Mouse (Mus musculus): ENCODE data around the gene Dcaf12. TPM values are rescaled to one million over a fixed set of nuclear protein-coding genes. Genes with fewer than 3 reads are reported as not detected.

Gene Dcaf12
- 88.9 and 101 TPM in 2 replicates for polyA plus RNA-seq (2015; fragmentation: Nextera tagmentation; extraction: Ambion mirVana)

GRCm38 (mm10) chr4:41314141-41315129, at the start of gene Dcaf12:
TSS of gene Dcaf12 (minus strand) at chr4:41314889.
- Histone ChIP-seq H3K4me1 (replicated peaks; ENCODE audit: control insufficient read depth, insufficient read depth, low read length) (peaks cover 24% of the 10 kb centered on the region), H3K36me3 (ENCODE audit: control insufficient read depth, insufficient read depth) (peaks cover 11% of the 10 kb centered on the region), H3K4me2 (ENCODE audit: low read length) (peak within 1 kb of the TSS; percentile 90), H3K27me3 (replicated peaks; ENCODE audit: control insufficient read depth, insufficient read depth, low read length) (no peaks in the 10 kb centered on the region), H3K4me3 (replicated peaks; ENCODE audit: low read length) (peak within 1 kb of the TSS; percentile 100), H3K9ac (replicated peaks; ENCODE audit: low read depth, low read length) (peak within 1 kb of the TSS; percentile 89), H3K9me3 (ENCODE audit: control insufficient read depth, low read length) (no peaks in the 10 kb centered on the region), H3K27ac (ENCODE audit: low read length) (peak within 1 kb of the TSS; percentile 95)
- peak; percentile 98 for ATAC-seq
- under 1% methylated on average over 70 of the region's 70 CpGs for WGBS

- no peak overlapping the region for H3K4me3 ChIP-seq (replicated peaks; ENCODE audit: low read length)
- no peak overlapping the region for H3K4me2 ChIP-seq (ENCODE audit: low read length)
- H3K27ac ChIP-seq (ENCODE audit: low read length) = no peak overlapping the region
- H3K36me3 ChIP-seq (ENCODE audit: control insufficient read depth, insufficient read depth) = no peaks in the 10 kb centered on the region
- H3K27me3 ChIP-seq (replicated peaks; ENCODE audit: control insufficient read depth, insufficient read depth, low read length) = no peaks in the 10 kb centered on the region
- no peak for ATAC-seq
- H3K4me1 ChIP-seq (replicated peaks; ENCODE audit: control insufficient read depth, insufficient read depth, low read length) = peaks cover 4% of the 10 kb centered on the region; the same call in 1 of the 2 replicates
- WGBS = 96% methylated on average over 3 of the region's 3 CpGs
- no peaks in the 10 kb centered on the region for H3K9me3 ChIP-seq (ENCODE audit: control insufficient read depth, low read length)
- no peak overlapping the region for H3K9ac ChIP-seq (replicated peaks; ENCODE audit: low read depth, low read length)
These were observed 46.4 kb upstream of the Dcaf12 start for GRCm38 (mm10) chr4:41361059-41361458.

GRCm38 (mm10) chr4:41359358-41359757, 44.7 kb upstream of the Dcaf12 start:
- H3K36me3 ChIP-seq (ENCODE audit: control insufficient read depth, insufficient read depth) = no peaks in the 10 kb centered on the region
- ATAC-seq = no peak
- H3K27ac ChIP-seq (ENCODE audit: low read length) = no peak overlapping the region
- H3K9ac ChIP-seq (replicated peaks; ENCODE audit: low read depth, low read length) = no peak overlapping the region
- 92% methylated on average over 7 of the region's 7 CpGs for WGBS
- no peaks in the 10 kb centered on the region for H3K9me3 ChIP-seq (ENCODE audit: control insufficient read depth, low read length)
- no peaks in the 10 kb centered on the region for H3K27me3 ChIP-seq (replicated peaks; ENCODE audit: control insufficient read depth, insufficient read depth, low read length)
- H3K4me2 ChIP-seq (ENCODE audit: low read length) = no peak overlapping the region
- H3K4me1 ChIP-seq (replicated peaks; ENCODE audit: control insufficient read depth, insufficient read depth, low read length) = peaks cover 4% of the 10 kb centered on the region; the same call in 1 of the 2 replicates
- H3K4me3 ChIP-seq (replicated peaks; ENCODE audit: low read length) = no peak overlapping the region

- no peaks in the 10 kb centered on the region for H3K9me3 ChIP-seq (ENCODE audit: control insufficient read depth, low read length)
- WGBS = 95% methylated on average over 2 of the region's 2 CpGs
- H3K4me2 ChIP-seq (ENCODE audit: low read length) = no peak overlapping the region
- H3K27ac ChIP-seq (ENCODE audit: low read length) = no peak overlapping the region
- H3K4me1 ChIP-seq (replicated peaks; ENCODE audit: control insufficient read depth, insufficient read depth, low read length) = peaks cover 4% of the 10 kb centered on the region; the same call in 1 of the 2 replicates
- no peak overlapping the region for H3K4me3 ChIP-seq (replicated peaks; ENCODE audit: low read length)
- H3K9ac ChIP-seq (replicated peaks; ENCODE audit: low read depth, low read length) = no peak overlapping the region
- H3K27me3 ChIP-seq (replicated peaks; ENCODE audit: control insufficient read depth, insufficient read depth, low read length) = no peaks in the 10 kb centered on the region
- ATAC-seq = no peak
- no peaks in the 10 kb centered on the region for H3K36me3 ChIP-seq (ENCODE audit: control insufficient read depth, insufficient read depth)
These were observed 44.0 kb upstream of the Dcaf12 start for GRCm38 (mm10) chr4:41358669-41359068.

GRCm38 (mm10) chr4:41357154-41357553, 42.5 kb upstream of the Dcaf12 start:
- Histone ChIP-seq H3K4me3 (replicated peaks; ENCODE audit: low read length) (no peak overlapping the region), H3K27me3 (replicated peaks; ENCODE audit: control insufficient read depth, insufficient read depth, low read length) (no peaks in the 10 kb centered on the region), H3K4me2 (ENCODE audit: low read length) (no peak overlapping the region), H3K9me3 (ENCODE audit: control insufficient read depth, low read length) (no peaks in the 10 kb centered on the region), H3K36me3 (ENCODE audit: control insufficient read depth, insufficient read depth) (no peaks in the 10 kb centered on the region), H3K4me1 (replicated peaks; ENCODE audit: control insufficient read depth, insufficient read depth, low read length) (peaks cover 4% of the 10 kb centered on the region; the same call in 1 of the 2 replicates), H3K27ac (ENCODE audit: low read length) (no peak overlapping the region), H3K9ac (replicated peaks; ENCODE audit: low read depth, low read length) (no peak overlapping the region)
- 13% methylated on average over 2 of the region's 2 CpGs for WGBS
- ATAC-seq = no peak

- Histone ChIP-seq H3K4me1 (replicated peaks; ENCODE audit: control insufficient read depth, insufficient read depth, low read length) (peaks cover 12% of the 10 kb centered on the region), H3K4me2 (ENCODE audit: low read length) (no peak overlapping the region), H3K27ac (ENCODE audit: low read length) (no peak overlapping the region), H3K36me3 (ENCODE audit: control insufficient read depth, insufficient read depth) (no peaks in the 10 kb centered on the region), H3K4me3 (replicated peaks; ENCODE audit: low read length) (no peak overlapping the region), H3K9me3 (ENCODE audit: control insufficient read depth, low read length) (no peaks in the 10 kb centered on the region), H3K9ac (replicated peaks; ENCODE audit: low read depth, low read length) (no peak overlapping the region), H3K27me3 (replicated peaks; ENCODE audit: control insufficient read depth, insufficient read depth, low read length) (no peaks in the 10 kb centered on the region)
- WGBS = 94% methylated on average over 1 of the region's 1 CpGs
- no peak for ATAC-seq
These were observed 38.6 kb upstream of the Dcaf12 start for GRCm38 (mm10) chr4:41353265-41353664.

GRCm38 (mm10) chr4:41352758-41353157, 38.1 kb upstream of the Dcaf12 start:
- Histone ChIP-seq H3K9ac (replicated peaks; ENCODE audit: low read depth, low read length) (no peak overlapping the region), H3K4me2 (ENCODE audit: low read length) (no peak overlapping the region), H3K4me1 (replicated peaks; ENCODE audit: control insufficient read depth, insufficient read depth, low read length) (peaks cover 16% of the 10 kb centered on the region), H3K27me3 (replicated peaks; ENCODE audit: control insufficient read depth, insufficient read depth, low read length) (no peaks in the 10 kb centered on the region), H3K9me3 (ENCODE audit: control insufficient read depth, low read length) (no peaks in the 10 kb centered on the region), H3K27ac (ENCODE audit: low read length) (no peak overlapping the region), H3K4me3 (replicated peaks; ENCODE audit: low read length) (no peak overlapping the region), H3K36me3 (ENCODE audit: control insufficient read depth, insufficient read depth) (no peaks in the 10 kb centered on the region)
- 95% methylated on average over 4 of the region's 4 CpGs for WGBS
- ATAC-seq = no peak

GRCm38 (mm10) chr4:41349199-41349591, 34.5 kb upstream of the Dcaf12 start:
- H3K4me3 ChIP-seq (replicated peaks; ENCODE audit: low read length) = peak overlapping the region; percentile 84
- under 1% methylated on average over 28 of the region's 28 CpGs for WGBS
- no peaks in the 10 kb centered on the region for H3K36me3 ChIP-seq (ENCODE audit: control insufficient read depth, insufficient read depth)
- H3K27me3 ChIP-seq (replicated peaks; ENCODE audit: control insufficient read depth, insufficient read depth, low read length) = no peaks in the 10 kb centered on the region
- H3K4me2 ChIP-seq (ENCODE audit: low read length) = peak overlapping the region; percentile 69
- peaks cover 13% of the 10 kb centered on the region for H3K4me1 ChIP-seq (replicated peaks; ENCODE audit: control insufficient read depth, insufficient read depth, low read length)
- peak overlapping the region; percentile 78 for H3K9ac ChIP-seq (replicated peaks; ENCODE audit: low read depth, low read length)
- H3K9me3 ChIP-seq (ENCODE audit: control insufficient read depth, low read length) = no peaks in the 10 kb centered on the region
- peak overlapping the region; percentile 96 for H3K27ac ChIP-seq (ENCODE audit: low read length)
- ATAC-seq = peak; percentile 81

- Histone ChIP-seq H3K4me2 (ENCODE audit: low read length) (peak within 1 kb of the TSS; percentile 69), H3K27ac (ENCODE audit: low read length) (peak within 1 kb of the TSS; percentile 96), H3K36me3 (ENCODE audit: control insufficient read depth, insufficient read depth) (no peaks in the 10 kb centered on the region), H3K9me3 (ENCODE audit: control insufficient read depth, low read length) (no peaks in the 10 kb centered on the region), H3K9ac (replicated peaks; ENCODE audit: low read depth, low read length) (peak within 1 kb of the TSS; percentile 78), H3K4me3 (replicated peaks; ENCODE audit: low read length) (peak within 1 kb of the TSS; percentile 84), H3K4me1 (replicated peaks; ENCODE audit: control insufficient read depth, insufficient read depth, low read length) (peaks cover 13% of the 10 kb centered on the region), H3K27me3 (replicated peaks; ENCODE audit: control insufficient read depth, insufficient read depth, low read length) (no peaks in the 10 kb centered on the region)
- peak; percentile 97 for ATAC-seq
- WGBS = under 1% methylated on average over 31 of the region's 31 CpGs
These were observed 34.0 kb upstream of the Dcaf12 start, which contains the start of gene Ubap1 for GRCm38 (mm10) chr4:41348584-41349198. TSS of gene Ubap1 (plus strand) at chr4:41348996.
